Mouse (Mus musculus) kidney, adult 18-20 months (tissue): ENCODE measurements at regions not wholly inside any gene's neighbourhood (a gene's known extent, or its start where the extent isn't known, plus 50 kb on each side); places are given as distances from the start of the nearest gene placed in this dataset.
A peak's percentile ranks its signal among the peaks of the same experiment; 100 is the strongest.

Source experiments
- DNase-seq: peaks from one replicate; pipeline ENCODE4 v3.0.0; 2021

DNA sequence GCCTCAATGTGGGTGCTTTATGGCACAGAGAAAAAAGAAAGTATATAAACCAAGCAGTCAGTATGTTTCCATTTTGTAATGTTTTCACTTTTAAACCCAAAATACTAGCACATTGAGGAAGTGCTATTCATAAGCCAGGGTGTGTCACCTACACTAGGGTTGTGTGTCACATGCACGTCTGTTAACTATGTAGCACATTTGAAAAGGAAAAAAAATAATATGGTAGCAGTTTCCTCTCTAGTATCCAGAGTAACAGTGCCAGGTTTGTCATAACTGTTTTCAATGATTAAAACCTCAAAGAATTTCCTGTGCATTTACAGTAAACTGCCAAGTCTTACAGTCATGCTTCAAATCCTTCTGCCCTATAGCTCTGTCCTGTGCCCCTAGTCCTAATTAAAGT lies 424.8 kb downstream of the Tmem161b start:
- no peak for DNase-seq

DNA sequence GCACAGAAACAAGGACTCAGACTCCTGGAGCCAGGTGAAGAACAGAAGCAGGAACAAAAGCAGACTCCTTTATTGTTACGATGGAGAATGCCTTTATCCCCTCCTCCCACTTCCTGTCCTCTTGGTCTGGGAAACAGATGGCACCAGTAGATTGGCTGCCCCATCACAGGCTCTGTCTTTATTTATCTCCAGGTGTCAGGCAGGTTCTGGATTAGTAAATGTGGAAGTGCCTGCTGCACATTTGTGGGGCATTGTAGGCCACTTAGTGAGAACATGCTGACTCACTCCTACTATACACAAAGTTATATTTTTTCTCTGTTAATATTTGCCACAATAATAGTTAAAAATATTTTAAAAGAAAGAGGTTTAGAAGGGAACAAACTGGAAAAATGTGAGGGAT lies 426.0 kb downstream of the Tmem161b start:
- no peak for DNase-seq

DNA sequence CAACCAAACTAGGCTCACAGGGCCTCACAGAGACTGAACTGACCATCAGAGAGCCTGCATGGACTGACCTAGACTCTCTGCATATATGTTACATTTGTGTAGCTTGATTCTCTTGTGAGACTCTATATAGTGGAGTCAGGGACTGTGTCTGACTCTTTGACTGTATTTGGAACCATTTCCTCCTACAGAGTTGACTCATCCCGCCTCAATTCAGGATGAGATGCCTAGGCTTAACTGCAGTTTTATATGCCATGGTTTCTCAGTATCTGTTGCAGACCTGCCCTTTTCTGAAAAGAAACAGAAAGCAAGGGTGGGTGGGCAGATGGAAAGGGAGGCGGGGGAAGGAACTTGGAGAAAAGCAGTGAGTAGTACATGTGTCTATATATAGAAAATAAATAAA lies 441.9 kb downstream of the Tmem161b start:
- DNase-seq, result no peak

DNA sequence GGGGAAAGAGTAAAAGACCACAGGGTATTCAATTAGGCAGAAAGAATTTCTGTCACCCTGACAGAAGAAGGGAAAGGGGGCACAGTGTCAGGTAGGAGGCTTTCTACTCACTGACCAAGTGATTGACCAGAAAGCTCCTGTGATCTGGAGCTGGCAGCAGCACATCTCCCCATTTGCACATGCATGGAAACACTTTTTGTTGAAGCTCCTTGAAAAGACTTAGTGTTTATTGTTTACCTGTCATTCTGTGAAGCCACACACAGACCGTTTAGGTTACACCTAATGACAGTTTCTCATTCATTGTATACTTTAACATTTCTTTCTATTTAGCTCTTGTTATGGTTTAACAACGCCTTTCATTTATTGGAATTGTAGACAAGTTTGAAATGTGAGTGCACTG lies 458.9 kb downstream of the Tmem161b start:
- no peak for DNase-seq

DNA sequence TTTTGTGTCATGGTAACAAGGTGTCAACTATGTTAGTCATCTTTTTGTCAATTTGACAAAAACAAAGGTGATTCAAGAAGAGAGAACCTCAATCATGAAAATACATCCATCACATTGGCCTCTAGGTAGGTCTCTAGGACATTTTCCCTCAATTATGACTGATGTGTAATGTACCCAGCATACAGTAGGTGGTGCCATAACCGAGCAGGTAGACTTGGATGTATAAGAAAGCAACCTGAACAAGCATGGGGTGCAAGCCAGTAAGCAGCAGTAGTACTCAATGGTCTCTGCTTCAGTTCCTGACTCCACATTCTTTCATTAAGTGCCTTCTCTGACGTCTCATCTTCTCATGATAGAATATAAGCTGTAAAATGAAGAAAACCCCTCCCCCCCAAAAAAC lies 463.8 kb downstream of the Tmem161b start:
- DNase-seq, result no peak

DNA sequence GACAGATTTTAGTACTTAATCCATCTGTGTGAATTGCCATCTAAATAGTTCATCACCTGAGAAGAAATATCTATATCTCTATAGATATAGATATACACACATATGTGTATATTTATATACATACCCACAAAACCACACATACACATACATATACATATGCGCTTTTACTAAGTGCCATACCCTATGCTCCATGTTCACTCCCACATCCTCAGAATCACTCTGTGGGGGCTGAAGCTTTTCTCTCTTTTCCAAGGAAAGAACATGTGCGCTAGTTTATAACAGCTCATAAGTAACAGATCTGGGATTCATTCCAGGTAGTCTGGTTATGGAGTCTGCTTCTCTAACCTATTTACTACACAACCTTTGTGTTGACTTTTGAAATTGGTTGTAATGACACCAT lies 471.4 kb downstream of the Tmem161b start:
- no peak for DNase-seq

DNA sequence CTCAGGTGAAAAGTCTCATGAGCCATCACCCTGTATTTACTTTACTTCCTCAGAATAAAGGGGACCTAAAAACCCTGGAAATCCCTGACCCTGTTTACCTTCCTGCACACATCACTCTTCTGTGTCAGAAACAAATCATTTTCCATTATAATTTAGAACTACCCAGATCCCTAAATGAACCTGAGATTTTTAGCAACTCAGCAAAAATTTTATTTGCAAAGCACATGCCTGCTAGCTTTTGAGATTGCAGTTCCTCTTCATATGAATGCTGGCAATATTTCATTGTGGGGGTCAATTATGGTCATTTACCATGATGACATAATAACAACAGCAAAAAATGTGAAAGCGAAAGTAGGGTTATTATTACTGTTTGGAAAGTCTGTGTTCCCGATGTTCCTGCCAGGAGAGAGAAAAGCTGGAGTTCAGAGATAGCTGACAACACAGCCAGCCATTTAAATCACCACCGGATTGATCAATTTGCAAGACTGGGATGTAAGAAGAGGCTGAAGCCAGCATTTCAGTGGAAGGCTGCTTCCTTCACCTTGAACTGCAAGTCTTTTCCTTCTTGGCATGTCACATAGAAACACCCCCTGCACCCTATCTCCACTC lies 476.5 kb downstream of the Tmem161b start:
- DNase-seq, result no peak

DNA sequence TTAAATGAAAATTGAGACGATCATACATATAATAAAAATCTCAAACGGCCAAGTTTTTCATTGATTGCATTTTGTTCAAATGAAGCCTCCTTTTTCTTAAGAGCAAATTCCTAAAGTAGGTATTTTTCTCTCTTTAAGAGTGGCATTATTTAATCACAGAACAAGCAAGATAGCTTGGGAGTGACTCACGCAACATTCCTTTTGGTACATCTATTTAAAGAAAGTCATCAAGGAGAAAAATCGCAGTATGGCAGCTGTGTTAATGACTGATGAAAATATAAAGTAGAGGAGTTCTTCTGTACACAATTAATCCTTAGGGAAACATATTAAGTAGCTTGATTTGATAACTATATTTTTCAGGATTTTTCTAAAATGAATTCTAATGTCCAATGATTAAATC lies 448.0 kb upstream of the Ccnh start:
- DNase-seq, result no peak

DNA sequence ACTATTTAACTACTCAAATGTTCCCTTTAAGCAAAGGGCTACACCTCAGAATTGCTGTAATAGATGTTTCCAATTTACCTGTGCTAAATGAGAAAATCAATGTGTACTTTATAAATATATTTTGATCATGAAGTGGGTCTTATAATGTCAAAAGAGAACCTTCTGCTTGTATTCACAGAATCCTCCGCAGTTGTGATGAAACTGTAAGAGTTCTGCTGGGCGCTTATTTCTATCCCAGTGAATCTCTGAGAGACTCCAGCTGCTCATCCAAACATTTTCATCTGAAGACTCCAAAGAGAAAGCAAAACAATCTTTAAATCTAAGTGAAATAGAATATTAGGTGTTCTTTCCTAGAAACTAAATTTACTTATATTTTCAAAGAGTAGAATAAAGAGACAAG lies 440.9 kb upstream of the Ccnh start:
- no peak for DNase-seq

DNA sequence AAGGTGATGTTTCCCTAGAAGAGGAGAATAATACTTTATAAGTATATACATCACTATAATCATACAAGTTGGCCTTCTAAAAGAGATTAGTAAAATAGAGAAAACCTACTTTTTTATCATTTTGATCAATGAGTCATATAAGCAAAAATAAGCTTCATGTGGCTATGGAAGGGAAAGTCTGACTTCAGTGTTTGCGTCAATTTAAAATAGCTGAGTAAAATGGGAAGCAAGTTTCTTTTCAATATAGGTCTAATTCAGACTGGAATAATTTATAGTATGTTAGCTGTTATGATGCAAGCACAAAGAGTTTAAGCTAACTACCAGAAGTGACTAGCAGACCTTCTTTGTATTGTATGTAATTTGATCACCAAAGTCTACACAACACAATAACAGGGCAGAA lies 440.0 kb upstream of the Ccnh start:
- DNase-seq, result no peak

DNA sequence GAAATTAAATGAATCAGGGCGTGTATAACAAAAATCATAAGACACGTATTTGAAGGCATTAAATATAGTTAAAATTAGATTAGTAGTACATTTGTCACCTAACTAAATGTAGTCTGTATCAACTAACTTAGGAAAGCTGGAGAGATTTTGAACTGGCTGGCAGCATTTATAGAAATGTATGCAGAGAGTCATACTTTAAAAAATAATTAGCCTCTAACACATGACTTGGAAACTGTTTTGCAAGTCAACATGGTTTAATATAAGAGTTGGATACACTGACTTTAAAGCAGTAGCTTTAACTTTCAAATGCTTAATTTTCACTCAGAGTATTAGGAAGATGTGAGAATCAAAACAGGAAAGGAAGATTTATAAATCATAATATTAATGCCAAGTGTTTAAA lies 439.1 kb upstream of the Ccnh start:
- no peak for DNase-seq

DNA sequence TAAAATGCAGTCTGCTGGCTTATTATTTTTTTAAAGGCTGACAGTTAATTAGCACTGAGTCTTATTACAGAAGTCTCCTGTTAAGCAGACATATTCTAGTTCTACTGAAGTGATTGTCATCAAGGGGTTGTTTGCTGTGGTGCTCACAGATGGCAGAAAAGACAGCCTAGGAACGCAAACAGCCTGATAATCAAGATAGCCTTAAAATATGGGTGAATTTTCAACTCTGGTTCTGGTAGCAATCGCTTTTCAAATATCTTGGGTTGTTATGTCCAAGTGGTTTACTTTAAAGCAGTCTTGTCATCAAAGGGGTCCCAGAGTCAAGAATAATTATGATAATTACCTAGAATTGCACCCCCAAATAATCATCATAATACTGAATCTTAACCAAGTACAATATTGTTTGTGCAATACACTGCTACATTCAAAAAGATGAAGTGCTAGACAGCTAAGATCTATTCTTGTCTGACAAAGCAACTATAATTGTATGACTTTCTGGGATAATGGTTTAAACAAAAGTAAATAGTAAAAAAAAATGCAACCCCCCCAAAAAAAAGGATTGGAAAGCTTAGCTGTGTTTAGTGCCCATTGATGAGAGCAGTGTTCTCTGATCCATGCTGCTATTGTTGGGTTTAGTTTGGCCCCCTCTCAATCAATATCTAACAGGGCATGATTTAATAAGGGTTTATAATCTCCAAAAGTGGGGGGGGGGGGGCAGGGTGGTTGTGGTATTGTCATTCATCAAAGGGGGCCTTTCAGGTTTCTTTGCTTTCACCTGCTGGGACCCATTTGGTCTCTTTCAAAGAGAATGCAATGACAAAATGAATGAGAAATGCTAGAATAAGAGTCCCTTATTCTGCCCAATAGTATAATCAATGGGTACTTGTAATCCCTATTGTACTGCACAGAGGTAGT lies 437.4 kb upstream of the Ccnh start:
- no peak for DNase-seq

DNA sequence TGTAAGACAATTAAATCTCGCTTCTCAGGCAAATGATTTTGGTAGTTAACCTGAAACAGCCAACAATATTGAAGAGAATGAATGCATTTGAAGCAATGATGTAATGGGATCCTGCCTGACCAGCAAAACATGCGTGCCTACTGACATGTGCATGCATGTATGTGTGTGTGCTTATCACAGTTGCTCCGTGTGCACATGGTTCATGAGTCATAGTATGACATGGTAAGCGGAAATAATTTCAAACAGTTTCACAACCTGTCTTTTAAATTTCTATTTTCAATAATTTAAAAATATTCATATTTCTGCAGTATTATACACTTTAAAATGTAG lies 436.8 kb upstream of the Ccnh start:
- DNase-seq, result no peak

DNA sequence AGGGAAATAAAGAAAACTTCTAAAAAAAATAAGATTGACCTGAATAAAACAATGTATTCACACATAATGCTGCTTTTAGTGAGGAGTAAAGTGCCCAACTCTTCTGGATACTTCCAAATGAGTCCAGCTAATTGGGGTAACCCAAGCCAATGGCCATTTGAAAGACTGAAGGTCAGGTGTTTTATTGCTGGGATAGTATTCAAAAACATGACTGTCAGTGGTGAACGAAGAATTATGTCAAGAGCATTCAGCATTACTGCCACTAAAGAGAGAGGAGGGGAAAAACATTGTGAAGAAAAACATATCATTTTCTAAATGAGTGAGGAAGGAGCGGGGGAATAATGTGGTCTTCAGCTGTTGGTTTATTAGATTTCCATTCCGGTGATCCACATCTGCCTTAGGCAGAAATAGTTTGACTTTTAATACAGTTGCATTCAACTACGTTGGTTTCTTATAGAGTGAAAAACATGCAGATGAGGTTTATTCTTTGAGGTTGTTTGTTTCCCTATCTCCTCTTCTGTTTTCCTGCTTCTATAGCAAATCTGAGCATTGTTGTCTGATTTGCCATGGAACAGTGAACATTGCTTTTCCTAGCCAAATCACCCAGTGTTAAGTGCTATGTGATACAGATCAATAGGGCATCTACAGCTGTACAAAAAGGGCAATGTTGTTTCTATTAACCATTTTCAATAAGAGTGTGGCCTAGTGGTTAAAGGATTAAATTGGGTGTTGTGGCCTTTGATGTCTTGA lies 435.3 kb upstream of the Ccnh start:
- DNase-seq, result no peak

DNA sequence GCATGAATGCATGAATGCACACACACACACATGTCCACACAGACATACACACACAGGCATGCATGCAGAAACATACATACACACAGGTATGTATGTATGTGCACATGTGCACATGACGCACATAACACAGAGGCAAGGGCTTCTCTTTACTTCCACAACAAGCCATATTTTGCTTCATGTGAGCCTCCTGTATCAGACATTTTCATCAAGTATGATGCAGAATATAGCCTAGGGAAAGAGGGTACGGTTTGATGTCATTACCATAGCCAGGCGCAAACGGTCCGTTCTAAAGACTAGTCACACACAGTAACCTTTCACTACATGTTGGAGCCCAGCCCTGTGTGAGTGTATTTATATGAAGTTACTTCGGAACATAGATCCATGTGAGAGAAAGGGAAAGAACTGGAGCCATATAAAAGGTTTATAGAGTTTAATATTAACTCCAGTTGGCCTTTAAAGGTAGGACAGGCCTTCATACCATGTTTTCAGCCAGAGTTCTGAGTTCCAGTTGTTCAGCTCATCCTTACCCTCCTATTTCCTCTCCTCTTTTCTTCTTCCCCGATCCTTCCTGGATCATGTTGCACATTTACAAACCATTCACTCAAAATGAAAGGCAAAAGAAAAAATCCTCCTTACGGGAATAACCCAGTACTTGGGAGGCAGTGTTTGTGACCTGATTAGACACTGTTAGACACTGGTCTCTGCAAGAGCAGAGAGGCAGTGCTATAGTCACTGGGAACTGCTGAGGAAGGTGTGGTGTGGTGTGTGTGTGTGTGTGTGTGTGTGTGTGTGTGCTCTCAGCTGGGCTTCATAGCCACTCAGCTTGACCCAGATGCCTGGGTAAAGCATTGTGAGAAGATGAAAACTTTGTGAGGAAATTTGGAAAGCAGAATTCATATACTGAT lies 434.1 kb upstream of the Ccnh start:
- no peak for DNase-seq

DNA sequence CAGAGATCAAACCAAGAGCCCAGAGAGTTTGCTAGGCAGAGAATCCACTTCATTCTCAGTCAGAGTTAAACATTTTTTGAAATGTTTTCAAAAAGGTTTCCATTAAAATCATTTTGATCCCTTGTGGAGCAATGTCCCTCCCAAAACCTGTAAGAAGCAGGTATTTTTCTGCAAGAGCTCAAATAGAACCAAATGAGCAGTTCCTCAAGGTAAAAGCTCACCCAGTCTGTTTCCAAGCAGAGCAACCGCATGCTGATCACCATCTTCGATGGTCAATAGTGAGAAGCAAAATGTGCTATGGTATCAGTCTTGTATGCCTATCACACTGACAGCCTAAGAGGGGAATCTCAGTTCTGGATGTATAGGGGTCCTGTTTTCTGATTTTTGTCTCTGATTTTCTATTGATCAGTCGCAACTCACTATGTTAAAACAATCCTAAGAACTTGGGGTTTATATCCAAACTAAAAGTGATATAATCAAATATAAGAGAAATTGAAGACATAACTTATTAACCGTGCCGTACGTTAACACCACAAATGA lies 432.3 kb upstream of the Ccnh start:
- DNase-seq, result no peak

DNA sequence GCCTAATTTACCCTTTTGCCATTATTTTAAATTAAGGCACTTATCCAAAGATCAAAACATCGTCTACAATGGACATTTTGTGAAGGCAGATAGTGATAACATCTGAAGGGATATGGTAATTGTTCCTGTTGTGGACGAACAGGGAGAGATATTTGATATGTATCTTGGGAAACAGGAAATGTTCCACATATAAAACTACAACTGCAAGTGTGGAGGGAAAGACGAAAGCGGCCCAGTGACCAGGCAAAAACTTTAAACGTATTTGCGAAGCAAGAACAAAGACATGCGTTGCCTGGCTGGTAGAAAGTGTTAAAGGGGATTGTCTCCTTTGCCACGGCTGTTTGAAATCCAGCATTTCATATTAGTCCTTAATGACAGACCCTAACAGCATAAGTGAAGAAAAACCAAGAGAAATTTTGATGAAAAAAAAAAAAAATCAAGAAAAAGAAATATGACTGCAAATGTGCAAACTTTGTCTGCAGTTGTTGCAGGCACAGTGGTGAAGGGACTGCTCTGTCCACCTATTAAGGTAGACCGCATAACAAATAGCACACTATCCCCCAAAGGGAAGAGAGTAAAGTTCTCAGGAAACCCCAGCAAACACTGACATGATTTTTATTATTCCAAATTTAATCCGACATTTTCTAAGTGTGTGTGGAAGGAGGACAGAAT lies 431.2 kb upstream of the Ccnh start:
- no peak for DNase-seq

DNA sequence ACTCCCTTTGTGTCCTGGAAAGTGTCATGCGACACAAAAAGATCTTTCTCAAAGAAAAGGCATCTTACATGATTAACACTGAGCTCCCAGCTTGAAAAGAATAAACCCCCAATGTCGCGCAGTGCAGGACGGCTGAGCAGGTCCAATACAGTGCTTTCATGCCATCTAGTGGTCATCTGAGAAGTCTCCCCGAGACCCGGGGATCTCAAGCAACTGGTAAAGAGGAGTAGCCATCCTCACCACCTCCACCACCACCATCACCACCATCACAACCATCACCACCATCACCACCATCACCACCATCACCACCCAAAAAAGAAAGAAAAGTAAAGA lies 430.7 kb upstream of the Ccnh start:
- peak; percentile 28 for DNase-seq

DNA sequence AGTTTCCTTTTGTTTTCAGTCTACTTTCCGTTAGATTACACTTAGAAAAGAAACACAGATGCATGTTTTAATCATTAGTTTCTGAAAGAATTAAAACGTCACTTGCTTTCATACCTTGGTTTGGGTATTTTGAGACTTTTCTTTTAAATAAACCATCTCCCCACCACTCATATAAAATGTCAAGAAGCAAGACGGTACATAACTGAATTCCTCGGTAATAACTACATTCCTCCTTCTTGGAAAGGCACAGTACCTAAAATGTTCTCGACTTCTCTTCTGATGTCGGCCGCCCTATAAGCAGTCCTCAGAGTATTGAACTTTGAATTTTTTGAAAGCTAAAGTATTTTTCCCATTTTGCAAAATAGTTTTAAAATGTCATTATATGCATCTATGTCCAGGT lies 430.1 kb upstream of the Ccnh start:
- DNase-seq, result no peak

DNA sequence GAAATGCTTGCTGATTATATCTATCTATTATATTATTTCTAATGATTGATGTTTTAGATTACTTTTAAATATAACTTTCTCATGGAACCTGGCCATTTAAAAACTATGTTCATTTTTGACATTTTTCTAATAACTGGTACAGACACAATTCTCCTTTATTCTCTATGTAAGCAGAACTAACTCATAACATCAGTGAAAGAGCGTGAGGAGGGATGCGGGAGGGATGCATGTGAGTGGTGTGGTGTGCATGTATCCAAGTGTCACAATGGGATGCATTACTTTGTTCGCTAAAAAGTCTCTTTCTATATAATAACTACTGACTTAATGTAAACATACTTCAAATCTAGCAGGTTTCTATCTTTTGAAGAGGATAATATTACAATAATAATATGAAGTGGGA lies 428.7 kb upstream of the Ccnh start:
- no peak for DNase-seq

DNA sequence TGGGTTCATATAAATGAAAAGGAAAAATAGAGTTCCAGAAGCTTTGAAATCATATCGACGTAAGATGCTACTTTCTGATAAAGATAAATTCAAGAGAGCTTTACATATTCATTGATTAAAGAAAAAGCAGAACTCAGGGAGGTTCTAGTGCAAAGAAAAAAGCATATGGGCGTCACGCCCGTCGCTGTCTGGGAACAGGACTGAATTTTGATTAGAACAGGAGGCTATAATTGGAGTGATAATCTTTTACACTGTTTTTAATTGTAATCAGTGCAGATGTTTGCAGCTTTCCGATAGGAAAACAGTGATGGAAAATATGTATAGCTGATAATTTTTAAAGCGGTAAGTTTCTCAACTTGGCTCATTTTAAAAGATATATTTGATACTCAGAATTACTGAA lies 428.2 kb upstream of the Ccnh start:
- DNase-seq, result no peak

DNA sequence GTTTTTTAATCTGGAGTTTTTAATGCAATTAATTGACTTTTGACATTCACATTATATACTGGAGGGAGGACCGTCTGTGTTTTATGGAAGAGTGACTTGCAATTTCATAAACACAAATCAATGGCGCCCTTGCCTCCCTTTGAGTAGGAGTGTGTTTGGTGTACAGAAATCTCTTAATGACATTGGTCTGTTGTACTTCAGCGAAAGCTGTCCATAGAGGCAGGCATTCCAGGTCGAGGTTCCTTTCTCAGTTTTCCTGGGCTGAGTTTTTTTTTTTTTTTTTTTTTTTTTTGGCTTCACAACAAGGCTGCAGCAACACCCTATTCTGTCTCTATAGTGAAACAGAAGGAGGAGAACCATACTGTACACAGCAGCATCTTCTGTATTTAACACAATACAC lies 427.4 kb upstream of the Ccnh start:
- DNase-seq, result no peak
